Mouse (Mus musculus) cerebellum, postnatal 4 days (tissue): ENCODE measurements at regions not wholly inside any gene's neighbourhood (a gene's known extent, or its start where the extent isn't known, plus 50 kb on each side); places are given as distances from the start of the nearest gene placed in this dataset.

Source experiments
- DNase-seq, 2 experiments: peaks; one replicate each; pipeline ENCODE4 v3.0.0; 2022; ENCODE audit warnings: low spot score in 2 of 2, mixed read lengths in 1 of 2

DNA sequence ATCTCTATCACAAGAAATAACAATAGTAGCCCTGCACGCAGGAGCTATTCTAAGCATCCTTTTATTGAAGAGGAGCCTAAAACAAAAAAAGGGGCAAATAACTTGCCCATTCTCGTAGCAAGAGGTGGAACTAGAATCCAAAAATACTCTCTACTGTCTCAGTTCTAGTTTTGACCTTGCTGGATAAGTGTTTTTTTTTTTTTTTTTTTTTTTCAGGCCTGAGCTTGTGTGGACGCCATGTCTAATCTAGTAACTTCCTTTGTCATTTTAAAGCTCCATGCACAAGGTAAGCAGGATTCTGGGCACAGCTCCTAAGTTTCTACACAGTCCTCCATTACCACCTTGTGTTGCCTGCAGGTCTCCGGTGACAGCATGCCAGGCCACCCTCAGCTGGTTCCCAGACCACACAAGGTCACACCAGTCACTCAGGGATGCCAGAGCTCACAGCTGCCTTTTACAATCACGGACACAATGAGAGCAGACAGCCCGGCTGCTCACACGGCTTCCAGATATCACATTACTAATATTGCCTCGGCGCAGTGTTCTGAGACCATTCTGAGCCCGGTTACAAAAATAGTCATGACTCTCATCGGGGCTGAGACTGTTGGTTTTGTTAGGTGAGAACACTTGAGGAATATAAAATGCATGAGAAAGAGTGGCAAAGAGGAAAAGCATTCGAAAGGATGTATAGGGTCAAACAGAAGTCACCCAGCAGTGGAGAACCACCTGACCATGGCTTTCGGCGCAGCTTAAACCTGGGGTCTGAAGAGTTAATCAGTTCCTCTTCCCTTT lies 124.7 kb upstream of the Tank start:
- DNase-seq, result peak in 1 of 2 experiments; percentile 4

- DNase-seq, result no peak
Observed at GRCm38 (mm10) chr2:61452581-61452980, 125.8 kb upstream of the Tank start.

DNA sequence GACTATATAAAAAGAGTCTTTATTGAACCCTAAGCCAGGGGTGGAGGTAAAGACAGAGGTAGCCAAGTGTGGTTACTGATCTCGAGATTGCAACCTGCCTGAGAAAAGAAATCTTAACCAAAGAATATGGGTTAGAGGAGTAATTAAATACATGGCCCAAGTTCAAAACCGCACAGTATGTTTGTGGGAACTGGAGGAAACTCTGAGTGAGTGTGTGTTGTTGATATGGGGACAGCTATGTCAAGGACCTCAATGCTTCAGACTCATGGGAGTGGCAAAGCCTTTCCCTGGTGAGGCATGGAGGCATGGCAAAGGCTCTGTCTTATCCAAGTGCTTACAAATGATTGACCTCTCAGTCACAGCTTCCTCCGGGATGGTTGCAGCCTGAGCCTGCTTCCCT lies 127.7 kb upstream of the Tank start:
- no peak for DNase-seq

GRCm38 (mm10) chr2:61436591-61436990 lies 141.8 kb upstream of the Tank start:
- no peak for DNase-seq

- DNase-seq, result no peak
Observed at GRCm38 (mm10) chr2:61407881-61408280, 170.5 kb upstream of the Tank start.

- no peak for DNase-seq
Observed at GRCm38 (mm10) chr2:61406104-61406751, 172.2 kb upstream of the Tank start.

DNA sequence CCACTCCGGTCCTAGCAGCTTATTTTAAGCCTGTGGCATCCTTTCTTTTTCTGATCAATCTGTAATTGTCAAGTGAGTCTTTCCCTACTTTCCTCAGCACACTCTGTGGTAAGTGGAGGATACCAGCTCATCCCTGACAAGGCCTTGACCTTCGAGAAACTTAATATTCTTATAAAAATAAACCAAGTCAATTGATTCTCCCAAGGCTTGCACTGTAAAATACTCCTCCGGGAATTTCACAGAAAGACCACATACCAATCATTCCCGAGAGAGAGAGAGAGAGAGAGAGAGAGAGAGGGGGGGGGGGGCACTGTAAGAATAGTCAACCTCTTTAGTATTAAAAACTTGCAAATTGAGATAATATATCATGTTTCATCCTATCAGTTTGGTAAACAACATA lies 173.1 kb upstream of the Tank start:
- no peak for DNase-seq

DNA sequence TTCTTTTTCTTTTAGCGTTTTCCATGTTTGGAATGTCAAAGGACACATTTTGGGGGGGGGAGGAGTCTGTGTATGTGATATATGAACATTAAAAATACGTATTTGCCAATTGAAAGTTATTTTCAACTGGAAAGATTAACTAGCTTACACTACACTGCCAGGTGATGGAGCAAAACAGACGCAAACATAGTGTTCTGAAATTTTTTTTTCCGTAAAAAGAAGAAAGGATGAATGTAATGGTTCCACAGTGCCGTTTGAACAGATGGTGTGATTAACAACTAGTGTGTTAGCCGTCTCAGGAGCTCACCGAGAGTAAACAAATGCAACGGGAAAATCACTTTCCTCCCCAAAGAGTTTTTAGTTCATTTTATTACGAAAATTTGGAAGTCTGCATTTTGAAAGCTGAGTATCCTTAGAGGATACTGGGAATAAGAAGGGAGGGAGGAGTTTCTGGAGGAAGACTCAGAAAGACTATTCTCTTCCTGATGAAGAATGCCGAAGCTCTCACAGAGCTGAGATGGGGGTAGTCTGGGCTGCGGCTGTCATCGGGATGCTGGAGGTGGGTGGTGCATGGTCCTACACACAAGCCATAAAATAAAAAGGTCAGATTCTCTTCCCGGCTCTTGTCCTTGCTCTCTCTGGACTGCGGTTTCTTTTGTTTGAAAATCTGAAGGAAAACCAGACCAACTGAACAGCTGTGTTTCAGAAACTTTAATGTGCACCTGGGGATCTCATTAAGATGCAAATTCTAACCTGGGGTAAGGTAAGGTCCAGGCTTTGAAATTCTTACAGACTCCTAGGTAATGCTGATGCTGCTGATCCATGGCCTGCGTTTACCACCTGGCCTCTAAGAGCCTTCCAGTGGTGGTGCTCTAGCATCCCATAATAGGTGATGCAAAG lies 175.5 kb upstream of the Tank start:
- DNase-seq, result no peak

- peak; percentile 44 to 76 for DNase-seq
Observed at GRCm38 (mm10) chr2:61401636-61402587, 176.5 kb upstream of the Tank start.

DNA sequence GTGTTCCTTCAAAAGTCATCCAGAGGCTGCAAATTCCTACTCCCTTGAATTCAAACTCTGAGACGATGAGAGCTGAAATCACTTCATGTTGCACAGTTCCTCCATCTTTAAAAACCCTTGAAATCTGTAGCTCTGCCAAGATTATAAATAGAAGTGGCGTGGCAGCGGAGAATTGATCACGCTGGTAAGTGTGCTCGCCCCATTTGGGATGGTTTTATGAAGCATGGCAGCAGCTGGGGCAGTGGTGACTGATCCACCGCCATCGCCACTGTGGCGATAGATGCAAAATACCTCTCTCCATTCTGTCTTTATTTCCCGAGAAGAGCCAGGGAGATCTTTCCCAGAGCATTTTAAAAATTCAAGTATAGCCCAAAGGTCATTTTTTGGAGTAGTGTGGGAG lies 179.8 kb upstream of the Tank start:
- DNase-seq, result no peak

DNA sequence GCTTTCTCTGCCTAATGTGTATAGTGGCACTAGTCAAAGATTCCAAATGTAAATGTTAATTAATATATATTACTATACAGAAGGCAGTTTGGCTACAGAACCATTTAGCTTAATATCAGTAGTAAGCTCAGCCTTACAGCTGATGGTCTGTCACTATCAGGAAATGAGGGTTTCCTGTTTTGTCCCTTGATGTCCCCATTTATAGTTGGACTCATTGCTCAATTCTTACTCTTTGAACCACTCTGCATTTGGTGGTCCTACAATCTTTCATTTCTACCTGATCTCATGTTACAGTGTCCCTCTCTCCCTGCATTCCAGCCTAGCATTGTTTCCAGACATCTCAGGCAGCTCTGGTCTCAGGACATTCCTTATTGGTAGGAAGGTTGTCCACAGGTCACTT lies 188.8 kb upstream of the Tank start:
- DNase-seq, result no peak

DNA sequence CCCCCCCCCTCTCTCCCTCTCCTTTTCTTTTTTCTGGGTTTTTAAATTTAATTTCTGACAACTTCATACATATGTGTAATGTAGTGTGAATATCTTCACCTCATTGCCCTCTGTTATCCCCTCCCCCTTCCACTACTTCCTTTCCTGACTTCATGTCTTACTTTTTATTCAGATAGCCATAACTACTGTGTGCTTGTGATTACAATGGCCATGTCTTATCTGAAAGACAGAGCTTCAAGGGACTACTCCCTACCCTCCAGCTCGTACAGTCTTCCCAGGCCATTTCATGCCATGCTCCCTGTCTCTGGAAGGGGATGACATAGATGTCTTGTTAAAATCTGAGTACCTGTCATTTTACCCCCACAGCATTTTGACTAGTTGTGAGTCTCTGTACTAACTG lies 189.2 kb upstream of the Tank start:
- DNase-seq, result no peak

DNA sequence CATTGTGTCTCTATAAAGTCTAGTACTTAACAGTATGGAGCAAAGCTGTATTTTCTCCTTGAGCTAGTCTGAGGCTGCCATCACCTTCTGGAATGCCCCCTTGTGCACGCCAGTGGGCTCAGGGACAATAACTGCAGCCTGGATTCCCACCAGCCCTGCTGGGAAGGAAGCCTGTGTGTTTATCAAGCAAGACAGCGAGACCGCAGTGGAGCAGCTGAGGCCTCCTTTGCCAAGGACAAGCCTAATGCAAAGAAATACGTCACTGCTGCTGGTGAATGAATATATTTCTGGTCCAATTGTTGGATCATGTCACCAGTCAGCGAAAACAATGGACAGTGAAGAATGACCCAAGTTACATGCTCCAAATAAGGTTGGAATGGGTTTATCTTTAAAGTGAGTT lies 190.8 kb upstream of the Tank start:
- DNase-seq, result peak in 1 of 2 experiments; percentile 6

DNA sequence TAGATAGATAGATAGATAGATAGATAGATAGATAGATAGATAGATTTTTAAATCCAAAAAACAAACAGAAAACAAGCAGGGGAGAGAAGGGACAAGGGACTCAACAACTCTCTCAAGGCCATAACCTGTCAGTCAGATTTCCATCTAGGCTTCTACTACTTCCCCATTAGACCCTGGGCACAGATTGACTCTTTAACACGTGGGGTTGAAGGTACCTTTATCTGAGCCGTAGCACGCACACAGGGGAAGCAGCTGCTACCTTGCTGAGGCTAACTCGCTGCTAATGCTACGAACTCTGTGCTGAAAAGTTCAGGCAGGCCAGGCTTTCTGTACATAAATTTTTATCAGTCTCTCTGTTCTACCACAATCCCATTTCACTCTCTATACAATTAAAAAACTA lies 191.4 kb upstream of the Tank start:
- no peak for DNase-seq

DNA sequence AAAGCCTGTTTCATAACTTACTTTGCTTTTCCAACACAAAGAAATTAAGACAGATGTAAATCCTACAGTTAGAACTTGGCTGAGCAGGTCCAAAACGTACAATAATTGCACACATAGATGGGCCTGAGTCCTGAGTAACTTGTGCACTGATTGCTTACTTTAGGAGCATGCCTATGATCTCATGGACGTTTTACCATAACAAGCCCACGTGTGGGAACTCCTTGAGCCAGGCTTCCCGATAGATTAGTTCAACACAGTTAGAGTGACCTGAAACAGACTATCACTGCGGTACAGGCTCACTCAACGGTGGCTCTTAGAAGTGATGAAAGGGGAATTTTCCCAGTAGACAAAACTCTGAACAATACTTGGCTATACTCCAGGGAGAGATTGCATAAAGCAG lies 193.9 kb upstream of the Tank start:
- no peak for DNase-seq

DNA sequence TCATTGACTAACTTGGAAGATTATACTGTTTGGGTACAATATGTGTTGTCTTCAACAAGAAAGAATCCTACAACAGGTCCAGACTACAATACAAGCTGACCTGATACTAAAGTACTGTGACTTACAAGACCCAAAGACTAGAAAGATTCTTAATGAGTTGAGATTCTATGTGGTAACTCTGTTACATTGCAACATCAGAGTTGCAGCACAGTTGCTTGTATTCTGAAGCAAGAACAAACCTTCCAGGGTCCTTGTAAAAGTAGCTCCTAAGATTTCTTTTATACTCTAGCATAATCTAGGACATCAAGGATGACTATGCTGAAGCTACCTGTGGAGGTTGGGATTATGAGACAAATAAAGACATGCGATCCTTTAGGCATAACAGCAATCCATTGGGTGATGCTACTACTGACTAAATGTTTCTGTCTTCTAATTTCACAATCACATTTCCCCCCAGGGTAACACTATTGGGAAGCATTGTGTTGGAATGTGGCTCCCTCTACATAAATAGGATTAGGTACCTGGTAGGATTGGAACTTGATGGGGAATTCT lies 194.6 kb upstream of the Tank start:
- no peak for DNase-seq

- no peak for DNase-seq
Observed at GRCm38 (mm10) chr2:61379076-61379475, 199.3 kb upstream of the Tank start.

DNA sequence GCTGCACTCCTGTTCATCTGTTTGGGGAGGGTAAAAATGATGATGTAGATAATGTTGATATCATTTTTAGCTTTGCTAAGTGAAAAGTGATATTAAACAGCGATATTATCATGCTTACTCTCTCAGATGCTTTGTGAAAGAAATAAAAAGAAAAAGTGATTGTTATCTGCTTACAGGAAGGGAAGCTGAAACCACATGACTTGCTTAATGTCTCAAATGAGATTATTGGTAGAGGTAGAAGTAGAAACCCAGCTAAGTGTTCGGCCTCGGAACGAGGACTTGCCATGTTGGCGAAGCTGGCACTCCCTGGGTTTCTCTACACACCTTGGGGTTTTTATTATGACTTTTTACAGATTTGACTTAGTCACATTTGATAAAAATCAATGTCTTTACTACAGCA lies 200.1 kb upstream of the Tank start:
- no peak for DNase-seq

- DNase-seq, result no peak
Observed at GRCm38 (mm10) chr2:61377756-61378155, 200.6 kb upstream of the Tank start.

DNA sequence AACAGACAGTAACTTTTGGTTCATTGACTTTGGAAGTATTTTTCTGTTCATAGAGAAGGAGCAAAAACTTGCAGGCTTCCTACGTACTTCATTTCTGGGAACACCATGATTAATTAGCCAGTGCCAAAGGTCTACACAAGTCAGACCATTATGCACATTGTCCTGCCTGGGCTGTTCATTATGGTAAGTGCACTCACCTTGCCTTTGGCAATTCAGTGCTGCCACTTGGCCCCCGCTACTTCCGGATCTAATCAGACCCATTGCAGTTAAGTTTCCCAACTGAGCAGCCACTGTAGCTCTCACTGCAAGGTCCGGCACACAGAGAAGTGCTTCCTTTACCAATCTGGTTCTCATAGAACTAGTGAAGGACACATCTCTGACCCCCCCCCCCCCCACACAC lies 215.8 kb upstream of the Tank start:
- DNase-seq, result no peak

- no peak for DNase-seq
Observed at GRCm38 (mm10) chr2:61361394-61361793, 217.0 kb upstream of the Tank start.
